Mouse (Mus musculus) inflammation-experienced regulatory T-cells, adult 6 months (primary cell): ENCODE data around the gene Ptn. TPM values are rescaled to one million over a fixed set of nuclear protein-coding genes. Genes with fewer than 3 reads are reported as not detected.

Experiments
- ATAC-seq: one replicate; pipeline ENCODE4 v1.8.0; 2017
- polyA plus RNA-seq, 3 experiments: library from polyadenylated mRNA; unstranded; fragments of 100-300 nt; shearing (Covaris generic); gene quantifications; one replicate each; pipeline ENCODE4 v1.2.1; 2017

The Ptn gene
- polyA plus RNA-seq, 3 experiments from 2014 or later, result 0.38 TPM; not detected in 2

GRCm38 (mm10) chr6:36815992-36816391, 6.0 kb upstream of the Ptn start:
- no peak for ATAC-seq

- no peak for ATAC-seq
Observed at GRCm38 (mm10) chr6:36812666-36813515, 2.9 kb upstream of the Ptn start.

- ATAC-seq, result no peak
Observed at GRCm38 (mm10) chr6:36810448-36810847, 428 bp upstream of the Ptn start.

DNA sequence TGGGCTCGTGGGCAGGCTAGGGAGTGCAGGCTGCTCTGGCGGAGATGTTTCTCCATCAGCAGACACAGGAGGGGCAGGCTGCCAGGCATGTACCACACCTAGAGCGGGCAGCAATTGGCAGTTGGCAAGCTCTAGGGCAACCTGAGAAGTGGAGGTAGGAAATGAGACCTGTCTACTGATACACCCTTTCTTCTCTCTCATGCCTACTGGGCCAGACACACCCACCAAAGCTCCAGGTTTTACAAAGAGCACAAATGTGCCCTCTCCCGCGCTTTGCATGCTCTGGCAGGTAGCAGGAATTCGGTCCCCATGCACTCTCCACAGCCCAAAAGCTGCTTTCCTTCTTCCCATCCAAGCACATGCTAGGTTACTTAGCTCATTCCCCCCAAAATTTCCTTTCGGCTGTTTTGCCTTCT, 701 bp downstream of the Ptn start:
- no peak for ATAC-seq

DNA sequence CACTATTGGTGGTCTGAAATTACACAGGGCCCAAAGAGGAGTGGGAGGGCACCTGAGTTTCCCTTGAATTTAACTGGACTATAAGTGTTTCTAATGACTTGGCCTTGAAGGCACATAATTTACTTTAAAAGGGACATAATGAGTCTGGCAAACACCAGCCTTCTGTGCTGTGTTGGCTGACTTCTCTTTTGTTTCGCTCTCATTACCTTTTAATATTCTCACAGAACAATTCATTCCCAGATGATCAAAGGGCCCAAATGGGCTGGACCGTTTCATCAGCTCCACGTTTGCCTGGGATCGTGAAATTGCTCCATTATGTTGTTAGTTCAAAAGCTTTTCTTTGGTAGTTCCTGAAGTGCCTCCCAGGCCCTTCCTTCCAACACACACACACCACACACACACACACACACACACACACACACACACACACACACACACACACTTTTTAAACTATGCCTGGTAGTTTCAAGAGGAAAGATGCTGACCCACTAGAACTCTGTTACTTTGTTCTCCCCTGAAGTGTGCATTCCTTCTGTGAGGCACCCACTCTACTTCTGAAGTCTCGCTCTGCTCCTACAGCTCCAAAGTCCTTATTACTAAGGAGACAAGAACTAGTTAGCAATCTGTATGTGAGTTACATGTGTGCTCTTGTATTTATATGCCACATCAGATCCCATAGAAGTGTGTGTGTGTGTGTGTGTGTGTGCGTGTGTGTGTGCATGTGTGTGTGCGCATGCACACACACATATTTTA, 1.5 kb downstream of the Ptn start:
- no peak for ATAC-seq

- no peak for ATAC-seq
Observed at GRCm38 (mm10) chr6:36806906-36807305, 3.1 kb downstream of the Ptn start.

- no peak for ATAC-seq
Observed at GRCm38 (mm10) chr6:36800309-36800946, 9.6 kb downstream of the Ptn start.

DNA sequence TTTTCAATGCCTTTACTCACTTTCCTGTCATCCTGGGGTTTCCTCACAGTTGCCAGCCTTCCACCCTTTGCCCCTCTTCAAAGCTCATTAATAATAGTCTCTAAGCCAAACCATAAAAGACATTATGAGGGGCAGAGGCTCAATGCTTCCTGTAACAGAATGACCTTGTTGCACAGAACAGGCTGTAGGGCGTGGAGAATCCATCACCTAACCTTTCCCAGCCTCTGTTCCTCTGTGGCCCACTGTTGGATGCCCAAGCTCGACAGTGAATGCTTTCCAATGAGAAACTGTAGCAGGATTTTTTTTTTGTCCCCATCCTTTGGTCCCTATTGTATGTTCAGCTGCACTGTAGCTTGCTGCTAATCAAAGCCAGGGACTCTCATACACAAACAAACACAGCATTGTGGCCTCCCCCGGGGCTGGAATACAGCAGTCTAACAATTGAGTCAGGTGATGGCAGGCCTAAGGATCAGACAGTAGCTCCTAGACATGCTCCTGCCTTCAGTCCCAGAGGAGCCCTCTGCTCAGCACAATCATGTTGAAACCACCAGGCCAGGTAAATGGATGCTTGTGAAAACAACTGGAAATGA, 12.9 kb downstream of the Ptn start:
- no peak for ATAC-seq

GRCm38 (mm10) chr6:36794535-36794934, 15.5 kb downstream of the Ptn start:
- no peak for ATAC-seq

- ATAC-seq, result no peak
Observed at GRCm38 (mm10) chr6:36793775-36794174, 16.2 kb downstream of the Ptn start.

GRCm38 (mm10) chr6:36789261-36789660, 20.8 kb downstream of the Ptn start:
- ATAC-seq, result no peak

- no peak for ATAC-seq
Observed at GRCm38 (mm10) chr6:36788576-36789191, 21.3 kb downstream of the Ptn start.

DNA sequence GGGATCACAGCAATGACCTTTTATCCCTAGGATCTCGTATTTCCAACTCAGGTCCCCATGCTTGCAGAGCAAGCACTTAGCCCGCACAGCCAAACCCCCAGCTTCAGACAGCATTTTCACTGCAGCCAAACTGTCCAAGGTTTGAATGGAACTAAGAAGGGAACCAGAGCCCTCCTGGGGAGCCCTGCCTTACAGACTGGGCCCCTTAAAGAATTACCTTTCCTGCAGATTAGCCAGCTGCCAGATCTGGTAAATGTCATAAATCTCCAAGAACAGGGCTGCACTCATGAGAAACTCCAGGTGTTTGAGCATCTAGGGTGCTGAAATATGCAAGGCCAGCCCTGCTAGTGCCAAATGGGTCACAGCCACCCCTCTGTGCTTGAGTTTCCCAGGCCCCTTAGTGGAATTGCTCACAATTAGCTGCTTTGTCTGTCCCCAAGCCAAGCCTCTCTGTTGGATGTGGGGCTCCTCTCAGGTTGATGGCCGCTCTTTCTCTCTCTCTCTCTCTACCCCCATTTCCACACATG, 25.3 kb downstream of the Ptn start:
- no peak for ATAC-seq

- no peak for ATAC-seq
Observed at GRCm38 (mm10) chr6:36782481-36782880, 27.5 kb downstream of the Ptn start.

- ATAC-seq, result no peak
Observed at GRCm38 (mm10) chr6:36777567-36778337, 32.3 kb downstream of the Ptn start.

DNA sequence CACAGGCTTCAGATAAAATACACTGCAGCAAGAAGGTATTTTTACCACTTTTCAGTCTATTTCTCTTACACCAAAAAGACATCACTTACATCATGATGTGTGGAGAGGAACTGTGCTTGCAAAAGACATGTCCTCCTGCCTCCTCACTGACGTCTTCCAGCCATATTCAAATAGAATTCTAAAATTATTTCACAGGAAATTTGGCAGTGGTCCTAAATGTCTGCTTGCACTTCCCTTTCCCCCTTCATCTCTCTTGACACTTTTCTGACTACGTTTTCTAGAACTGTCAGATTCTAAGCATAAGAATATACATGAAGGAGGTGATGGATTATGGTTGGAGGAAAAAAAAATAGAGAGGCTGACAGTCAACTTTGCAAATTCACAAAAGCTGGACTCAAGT, 33.0 kb downstream of the Ptn start:
- no peak for ATAC-seq

- no peak for ATAC-seq
Observed at GRCm38 (mm10) chr6:36775647-36776360, 34.2 kb downstream of the Ptn start.

GRCm38 (mm10) chr6:36772541-36772940, 37.5 kb downstream of the Ptn start:
- no peak for ATAC-seq

DNA sequence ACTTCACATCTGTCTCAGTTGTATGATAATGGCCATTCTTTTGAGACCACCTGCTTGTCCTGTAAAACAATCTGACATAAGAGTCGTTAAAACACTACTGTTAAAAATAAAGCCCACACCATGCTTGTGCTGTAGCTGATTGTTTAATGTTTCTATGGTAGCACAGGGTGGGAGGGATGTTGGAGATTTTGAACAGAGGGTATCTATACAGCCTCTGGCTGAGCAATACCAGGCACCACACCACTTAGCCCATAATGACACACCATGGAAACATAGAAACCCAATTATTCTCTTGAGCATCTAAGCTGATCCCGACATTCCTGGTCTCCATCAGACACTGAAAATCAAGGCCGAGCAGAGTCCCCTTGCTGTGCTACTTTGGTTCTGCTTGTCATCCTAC, 41.0 kb downstream of the Ptn start:
- no peak for ATAC-seq

DNA sequence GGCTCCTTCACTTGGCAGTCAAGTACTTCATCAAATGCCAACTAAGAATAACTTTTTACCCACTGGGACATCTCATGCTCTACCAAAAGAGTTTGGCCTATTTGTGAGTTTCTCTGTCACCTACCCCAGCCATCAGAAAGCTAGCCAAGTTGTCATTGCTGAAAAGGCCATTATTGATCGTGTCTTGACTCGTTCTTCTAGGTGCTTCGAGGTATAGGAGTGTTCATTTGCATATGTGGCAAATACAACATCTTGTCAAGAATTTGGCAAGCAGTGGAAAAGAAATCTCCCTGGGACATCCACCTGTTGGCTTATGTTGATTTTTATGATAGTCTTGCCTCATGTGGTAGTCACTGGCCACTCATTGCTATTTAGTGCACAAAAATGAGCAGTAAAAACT, 43.1 kb downstream of the Ptn start:
- ATAC-seq, result no peak
